In the genomic region with DNA sequence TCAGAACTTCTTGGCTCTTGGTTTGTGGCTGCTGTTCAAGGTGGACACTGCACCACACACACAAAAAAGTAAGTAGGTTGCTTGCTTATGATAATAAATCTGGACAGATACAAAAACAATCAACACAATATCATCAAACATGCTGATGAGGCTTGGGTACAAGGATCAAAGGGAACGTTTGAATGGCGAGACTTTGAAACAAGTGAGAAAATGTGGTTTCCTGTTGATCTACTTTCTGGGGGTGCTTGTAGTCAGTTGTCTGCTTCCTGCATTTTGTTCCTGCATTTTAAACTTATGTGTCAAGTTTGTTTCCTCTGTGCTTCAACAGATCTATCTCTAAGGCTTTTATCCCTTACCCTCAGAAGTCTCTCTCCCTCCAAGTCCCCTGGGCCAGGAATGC, we compare ENCODE assay signal across 16 mouse cellular contexts.
"Had no signal": no experiment of that assay in that cellular context is flagged by ENCODE, and none has a peak within 500 bp of the region (broad histone marks: within the 10 kb centered on the region; RNA-seq: fewer than 3 reads in every experiment).

No protein-coding gene starts in this region.

- H3K36me3 ChIP-seq: intestine, embryonic 15.5 days; limb, embryonic 12.5 days; liver, embryonic 13.5 days; lung, embryonic 15.5 days; midbrain, embryonic 12.5 days; neural tube, embryonic 13.5 days had no signal

- H3K4me1 ChIP-seq: intestine, embryonic 15.5 days; limb, embryonic 12.5 days; liver, embryonic 13.5 days; lung, embryonic 15.5 days; midbrain, embryonic 12.5 days; neural tube, embryonic 13.5 days had no signal

- H3K27ac ChIP-seq: intestine, embryonic 15.5 days; limb, embryonic 12.5 days; liver, embryonic 13.5 days; lung, embryonic 15.5 days; macrophage; midbrain, embryonic 12.5 days; neural tube, embryonic 13.5 days had no signal

- H3K9me3 ChIP-seq: intestine, embryonic 15.5 days; limb, embryonic 12.5 days; liver, embryonic 13.5 days; lung, embryonic 15.5 days; midbrain, embryonic 12.5 days; neural tube, embryonic 13.5 days had no signal

- H3K4me3 ChIP-seq: intestine, embryonic 15.5 days; limb, embryonic 12.5 days; liver, embryonic 13.5 days; lung, embryonic 15.5 days; midbrain, embryonic 12.5 days; myocyte; neural tube, embryonic 13.5 days had no signal

- DNase-seq: kidney, adult 18-20 months; kidney, postnatal 14 days; layer of hippocampus, postnatal 36 days; liver; liver, embryonic 13.5 days; liver, postnatal 0 days; lung, postnatal 14 days; right cerebral cortex, adult 18-20 months; spleen, adult 18-20 months had no signal

- H3K27me3 ChIP-seq: intestine, embryonic 15.5 days; limb, embryonic 12.5 days; liver, embryonic 13.5 days; lung, embryonic 15.5 days; midbrain, embryonic 12.5 days; neural tube, embryonic 13.5 days had no signal
